Mouse (Mus musculus) embryonic fibroblast, embryonic 13.5 days (primary cell): ENCODE results near the gene Gpr157. TPM values are rescaled to one million over a fixed set of nuclear protein-coding genes. Genes with fewer than 3 reads are reported as not detected.

Source experiments
- H3K27ac ChIP-seq: 2 replicates; pipeline ENCODE4 v1.5.1; 2012; ENCODE audit warnings: low read length, control low read depth, inconsistent platforms; ENCODE audit not compliant: insufficient read depth
- H3K4me1 ChIP-seq: 2 replicates; pipeline ENCODE4 v1.6.1; 2011; ENCODE audit warnings: low read length; ENCODE audit not compliant: control insufficient read depth, insufficient read depth
- H3K4me3 ChIP-seq: 2 replicates; pipeline ENCODE4 v1.5.1; 2011; ENCODE audit warnings: mild to moderate bottlenecking, control low read depth, low read length; ENCODE audit not compliant: insufficient read depth
- CTCF ChIP-seq: IDR thresholded peaks from 2 replicates; pipeline ENCODE4 v1.5.1; 2011; ENCODE audit warnings: mild to moderate bottlenecking, control low read depth, low read length, moderate library complexity, borderline replicate concordance; ENCODE audit not compliant: insufficient read depth
- POLR2A ChIP-seq: IDR thresholded peaks from 2 replicates; pipeline ENCODE4 v1.6.1; 2011; ENCODE audit warnings: low read depth, mild to moderate bottlenecking, control low read depth, low read length, moderate library complexity
- polyA plus RNA-seq: library from polyadenylated mRNA; stranded (reverse); fragments of >200 nt; gene quantifications from 2 replicates; pipeline ENCODE4 v1.2.4, GENCODE M21; 2011; ENCODE audit warnings: low read depth; ENCODE audit not compliant: missing spikeins, insufficient read length

Gpr157 gene
- polyA plus RNA-seq, 1 experiment, result 2.3 TPM

DNA sequence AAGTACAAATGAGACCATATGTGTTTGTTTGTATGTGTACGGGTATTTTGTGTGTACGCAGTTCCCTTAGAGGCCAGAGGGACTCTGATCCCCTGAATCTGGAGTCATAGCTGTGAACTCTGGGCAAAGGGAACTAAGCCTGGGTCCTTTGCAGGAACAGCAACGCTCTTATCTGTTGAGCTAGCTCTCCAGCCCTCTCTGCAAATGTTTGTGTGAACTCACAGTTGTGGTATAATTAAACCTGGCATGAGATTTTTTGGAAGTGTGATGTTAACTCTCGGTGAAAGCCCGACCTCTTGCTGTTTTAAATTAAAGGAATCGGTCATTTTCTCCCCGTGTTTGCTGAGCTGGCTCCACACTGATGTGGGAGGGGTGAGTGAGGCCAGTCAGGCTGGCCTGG is 18.5 kb downstream of the Gpr157 start:
- Histone ChIP-seq H3K4me1 (no peaks in the 10 kb centered on the region), H3K4me3 (no peak overlapping the region), H3K27ac (no peak overlapping the region)
- TF ChIP-seq POLR2A (no peak), CTCF (no peak)

GRCm38 (mm10) chr4:150106637-150107036 is 19.5 kb downstream of the Gpr157 start:
- Histone ChIP-seq H3K4me1 (no peaks in the 10 kb centered on the region), H3K4me3 (no peak overlapping the region), H3K27ac (no peak overlapping the region)
- TF ChIP-seq CTCF (no peak), POLR2A (no peak)

GRCm38 (mm10) chr4:150109636-150110035 is 22.5 kb downstream of the Gpr157 start:
- H3K4me1 ChIP-seq, result no peaks in the 10 kb centered on the region
- no peak overlapping the region for H3K4me3 ChIP-seq
- no peak overlapping the region for H3K27ac ChIP-seq
- TF ChIP-seq POLR2A, result no peak
- TF ChIP-seq CTCF, result no peak

- TF ChIP-seq CTCF, result no peak
- no peak for TF ChIP-seq POLR2A
- Histone ChIP-seq H3K4me1 (no peaks in the 10 kb centered on the region), H3K27ac (no peak overlapping the region), H3K4me3 (no peak overlapping the region)
Observed at GRCm38 (mm10) chr4:150110373-150110772, 23.2 kb downstream of the Gpr157 start.

DNA sequence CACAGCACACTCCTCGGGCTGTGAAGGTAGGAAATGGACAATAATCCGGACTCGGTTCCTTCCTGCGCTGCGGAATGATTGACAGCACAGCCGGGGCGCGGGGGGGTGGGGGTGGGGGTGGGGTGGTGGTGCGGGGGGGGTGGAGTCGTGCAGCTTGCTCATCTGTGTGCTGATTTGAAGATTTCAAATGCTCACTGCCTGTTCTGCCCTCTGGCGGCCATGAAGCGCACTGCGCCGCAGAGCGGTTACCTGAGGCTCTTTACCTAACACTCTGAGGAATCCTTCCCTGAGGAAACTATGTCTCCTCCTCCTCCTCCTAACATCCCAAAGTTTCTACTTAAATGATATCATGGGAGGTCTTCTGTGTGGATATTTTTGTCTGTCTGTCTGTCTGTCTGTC is 25.7 kb downstream of the Gpr157 start:
- Histone ChIP-seq H3K4me3 (no peak overlapping the region), H3K4me1 (no peaks in the 10 kb centered on the region), H3K27ac (no peak overlapping the region)
- peak; percentile 81 for TF ChIP-seq CTCF
- TF ChIP-seq POLR2A, result no peak

- H3K27ac ChIP-seq, result no peak overlapping the region
- TF ChIP-seq CTCF (no peak), POLR2A (no peak)
Observed at GRCm38 (mm10) chr4:150114505-150115061, 27.4 kb downstream of the Gpr157 start.

DNA sequence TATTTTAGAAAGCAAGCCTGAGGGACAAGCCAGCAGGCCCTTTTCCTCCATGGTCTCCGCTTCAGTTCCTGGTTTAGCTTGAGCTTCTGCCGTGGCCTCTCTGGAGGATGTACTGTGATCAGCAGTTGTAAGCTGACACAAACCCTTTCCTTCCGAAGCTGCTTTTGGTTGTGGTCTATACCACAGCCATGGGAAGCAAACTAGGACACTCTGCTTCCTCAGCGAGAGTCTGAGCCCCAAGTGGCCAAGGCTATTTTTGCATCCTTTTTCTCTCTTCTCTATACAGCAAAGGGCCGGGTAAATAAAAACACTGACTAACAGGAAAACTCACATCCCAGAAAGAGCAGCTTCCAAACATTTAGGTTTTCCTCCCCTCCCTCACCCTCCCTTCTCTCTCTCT is 30.1 kb downstream of the Gpr157 start:
- no peaks in the 10 kb centered on the region for H3K4me1 ChIP-seq
- TF ChIP-seq POLR2A, result no peak
- no peak for TF ChIP-seq CTCF
- H3K27ac ChIP-seq, result no peak overlapping the region
- no peak overlapping the region for H3K4me3 ChIP-seq

More at GRCm38 (mm10) chr4:150114505-150115061, 27.4 kb downstream of the Gpr157 start:
- no peaks in the 10 kb centered on the region for H3K4me1 ChIP-seq
- no peak overlapping the region for H3K4me3 ChIP-seq

GRCm38 (mm10) chr4:150118163-150118562 is 31.0 kb downstream of the Gpr157 start:
- TF ChIP-seq POLR2A (no peak), CTCF (no peak)
- Histone ChIP-seq H3K4me1 (no peaks in the 10 kb centered on the region), H3K4me3 (no peak overlapping the region), H3K27ac (no peak overlapping the region)

DNA sequence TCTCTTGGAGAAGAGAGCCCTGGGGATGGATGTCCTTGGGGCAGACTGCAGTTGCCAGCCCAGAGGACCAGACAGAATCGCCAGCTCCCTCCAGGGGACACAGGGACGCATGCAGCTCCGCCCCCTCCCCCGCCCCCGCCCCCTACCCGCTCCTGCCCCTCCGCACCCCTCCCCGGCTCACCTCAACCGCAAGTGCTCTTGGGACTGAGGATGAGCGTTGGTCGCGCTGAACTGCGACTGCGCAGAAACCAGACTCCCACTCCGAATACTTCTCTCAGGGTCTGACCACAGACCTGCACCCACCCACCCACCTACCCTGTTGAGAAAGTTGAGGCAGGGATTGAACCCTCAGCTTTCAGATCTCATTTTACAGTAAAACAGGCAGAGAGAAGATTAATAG is 31.9 kb downstream of the Gpr157 start, which contains the start of gene Slc2a5:
Gene Slc2a5, plus strand, starts transcription at position 229 of the 400 bp plus-strand sequence.
- TF ChIP-seq POLR2A, result no peak
- TF ChIP-seq CTCF, result no peak
- H3K27ac ChIP-seq, result no peak within 1 kb of the TSS
- no peaks in the 10 kb centered on the region for H3K4me1 ChIP-seq
- H3K4me3 ChIP-seq, result no peak within 1 kb of the TSS

DNA sequence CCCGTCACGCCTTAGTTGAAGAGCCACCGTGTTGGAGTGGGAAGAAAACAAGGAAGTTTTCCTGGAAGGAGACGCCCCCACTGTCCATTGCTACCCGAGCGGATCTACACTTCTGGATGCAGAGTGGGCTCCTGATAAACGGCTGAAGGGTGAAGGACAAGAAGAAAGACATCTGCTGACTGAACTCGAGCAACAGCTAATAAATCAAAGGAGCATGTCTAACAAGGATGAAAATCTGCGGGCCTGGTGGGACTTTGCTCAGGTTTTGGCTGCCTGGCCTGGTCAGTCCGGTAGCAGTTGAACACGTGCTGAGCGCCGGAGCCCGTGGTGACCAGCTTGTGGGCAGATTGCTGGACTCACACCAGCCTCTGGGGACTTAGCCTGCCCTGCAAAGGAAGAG is 32.5 kb downstream of the Gpr157 start:
- no peaks in the 10 kb centered on the region for H3K4me1 ChIP-seq
- TF ChIP-seq CTCF (no peak), POLR2A (no peak)
- H3K27ac ChIP-seq, result no peak overlapping the region
- H3K4me3 ChIP-seq, result no peak overlapping the region
